Mouse (Mus musculus) thymus, adult 2 months (tissue): ENCODE measurements around the gene Enox1.

Source experiments
- CTCF ChIP-seq: fragments of 200-500 bp; IDR thresholded peaks from 2 replicates; pipeline ENCODE4 v1.5.1; 2012; ENCODE audit warnings: mild to moderate bottlenecking, control low read depth, low read length, moderate library complexity, borderline replicate concordance; ENCODE audit not compliant: control insufficient read depth, poor library complexity, insufficient read depth; ENCODE audit errors: extremely low read depth
- POLR2A ChIP-seq: fragments of 200-500 bp; IDR thresholded peaks from 2 replicates; pipeline ENCODE4 v1.6.1; 2012; ENCODE audit warnings: mild to moderate bottlenecking, low read length, control low read depth, moderate library complexity; ENCODE audit not compliant: control insufficient read depth, poor library complexity, insufficient read depth; ENCODE audit errors: extremely low read depth

DNA sequence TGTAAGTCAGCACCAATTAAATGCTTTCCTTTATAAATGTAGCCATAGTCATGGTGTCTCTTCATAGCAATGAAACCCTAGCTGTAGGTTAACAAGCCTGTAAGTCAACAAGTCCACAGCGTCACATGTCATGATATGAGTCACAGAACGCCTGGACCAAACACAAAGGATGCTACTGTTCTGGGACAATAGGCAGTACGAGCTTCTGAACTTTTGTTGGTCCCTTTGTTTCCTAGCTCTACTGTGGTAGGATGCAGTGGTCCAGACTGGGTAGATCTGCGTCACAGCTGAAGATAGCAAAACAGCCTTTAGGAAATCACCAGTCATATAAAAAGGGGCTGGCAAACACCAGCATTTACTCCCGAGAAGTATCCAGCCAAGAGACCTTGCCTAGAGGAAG, 135.2 kb downstream of the Enox1 start:
- TF ChIP-seq CTCF (no peak), POLR2A (no peak)
